Mouse (Mus musculus) embryonic facial prominence, embryonic 10.5 days (tissue): ENCODE measurements around the gene Spsb4. TPM values are rescaled to one million over a fixed set of nuclear protein-coding genes. Genes with fewer than 3 reads are reported as not detected.

Experiments used
- DNase-seq: peaks from one replicate; pipeline ENCODE4 v3.0.0-alpha.2; 2017; ENCODE audit warnings: low spot score
- H3K27ac ChIP-seq: fragments of 300-500 bp; sonication (generic); replicated peaks from 2 replicates; pipeline ENCODE4 v1.5.1; 2016; ENCODE audit warnings: mild to moderate bottlenecking
- H3K27me3 ChIP-seq: fragments of 300-500 bp; sonication (generic); replicated peaks from 2 replicates; pipeline ENCODE4 v1.6.1; 2016; ENCODE audit warnings: low read depth, mild to moderate bottlenecking; ENCODE audit not compliant: poor library complexity, severe bottlenecking
- H3K36me3 ChIP-seq: fragments of 300-500 bp; sonication (generic); replicated peaks from 2 replicates; pipeline ENCODE4 v1.6.1; 2016; ENCODE audit warnings: mild to moderate bottlenecking, moderate library complexity
- H3K4me1 ChIP-seq: fragments of 300-500 bp; sonication (generic); 2 replicates; pipeline ENCODE4 v1.6.1; 2016
- H3K4me3 ChIP-seq: fragments of 300-500 bp; sonication (generic); 2 replicates; pipeline ENCODE4 v1.5.1; 2016; ENCODE audit warnings: mild to moderate bottlenecking, moderate library complexity
- H3K9me3 ChIP-seq: fragments of 300-500 bp; sonication (generic); 2 replicates; pipeline ENCODE4 v1.6.1; 2016; ENCODE audit warnings: mild to moderate bottlenecking
- WGBS: fragments of 180-500 bp; shearing (Covaris S2); methylation state at CpG from one replicate; pipeline ENCODE4 v1.1.7; 2016; 5-methylcytosine and 5-hydroxymethylcytosine counted together
- polyA plus RNA-seq: library from polyadenylated mRNA; unstranded; fragments of >200 nt; fragmentation: Nextera tagmentation; extraction: Ambion mirVana; gene quantifications from 2 replicates; pipeline ENCODE4 v1.2.1, GENCODE M21; 2016

Gene Spsb4
- polyA plus RNA-seq, 1 experiment from 2014 or later = 102 TPM

DNA sequence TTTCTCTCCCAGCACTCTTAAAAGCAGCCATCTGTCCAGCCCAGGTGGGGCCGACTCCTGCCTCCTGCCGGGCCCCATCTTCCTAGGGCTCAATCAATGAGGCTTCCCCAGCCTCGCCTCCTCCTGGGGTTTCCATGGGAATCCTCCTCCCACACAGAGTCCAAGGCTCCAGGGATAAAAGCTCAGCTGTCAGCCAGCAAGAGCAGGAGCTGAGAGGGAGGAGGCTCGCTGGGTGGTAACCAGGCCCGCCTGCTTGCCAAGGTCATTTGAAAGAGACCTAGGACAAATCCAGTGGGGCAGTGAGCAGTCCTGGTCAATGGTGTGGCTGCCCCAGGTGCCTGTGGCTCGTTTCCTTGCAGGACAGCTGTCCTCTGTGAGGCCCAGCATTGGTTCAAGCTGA lies 5.5 kb downstream of the Spsb4 start:
- Histone ChIP-seq H3K27ac (peak overlapping the region; percentile 71), H3K4me1 (peaks cover 77% of the 10 kb centered on the region), H3K27me3 (peaks cover 9% of the 10 kb centered on the region), H3K36me3 (peaks cover 44% of the 10 kb centered on the region), H3K9me3 (no peaks in the 10 kb centered on the region), H3K4me3 (peak overlapping the region; percentile 8; the same call in 1 of the 2 replicates)
- 19% methylated on average over 6 of the region's 6 CpGs for WGBS
- peak; percentile 53 for DNase-seq

GRCm38 (mm10) chr9:97011454-97012195 lies 7.0 kb downstream of the Spsb4 start:
- H3K4me3 ChIP-seq = 0 out of 2 replicates have a peak overlapping the region, but pooled peaks have one; percentile 1
- H3K36me3 ChIP-seq = peaks cover 57% of the 10 kb centered on the region
- H3K27me3 ChIP-seq = peaks cover 4% of the 10 kb centered on the region
- WGBS = 58% methylated on average over 15 of the region's 15 CpGs
- DNase-seq = peak; percentile 23
- peaks cover 70% of the 10 kb centered on the region for H3K4me1 ChIP-seq
- H3K9me3 ChIP-seq = no peaks in the 10 kb centered on the region
- H3K27ac ChIP-seq = peak overlapping the region; percentile 31

- Histone ChIP-seq H3K27ac (0 out of 2 replicates have a peak overlapping the region, but pooled peaks have one; percentile 10), H3K36me3 (peaks cover 63% of the 10 kb centered on the region), H3K27me3 (no peaks in the 10 kb centered on the region), H3K4me1 (peaks cover 61% of the 10 kb centered on the region), H3K4me3 (no peak overlapping the region), H3K9me3 (no peaks in the 10 kb centered on the region)
- 85% methylated on average over 6 of the region's 6 CpGs for WGBS
- no peak for DNase-seq
Observed at GRCm38 (mm10) chr9:97010447-97010846, 8.2 kb downstream of the Spsb4 start.

DNA sequence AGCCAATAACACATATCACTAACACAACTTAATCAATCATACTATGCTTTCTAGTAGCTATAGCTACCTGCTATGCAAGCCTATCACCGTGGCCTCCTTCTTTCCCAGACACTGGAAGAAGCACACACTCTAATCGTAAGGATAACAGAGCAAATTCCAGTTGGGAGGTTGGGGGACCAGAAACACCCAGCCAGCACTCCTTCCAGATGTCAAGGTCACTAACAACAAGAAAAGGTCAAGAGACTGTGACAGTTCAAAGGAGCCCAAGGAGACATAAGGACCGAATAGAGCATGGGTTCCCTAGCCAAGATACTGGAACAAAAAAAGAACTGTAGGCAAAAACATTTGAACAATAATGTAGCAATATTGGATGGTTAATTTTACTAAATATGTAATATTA lies 13.9 kb downstream of the Spsb4 start:
- H3K27me3 ChIP-seq = no peaks in the 10 kb centered on the region
- H3K4me3 ChIP-seq = no peak overlapping the region
- WGBS = 28% methylated on average over 3 of the region's 3 CpGs
- H3K27ac ChIP-seq = no peak overlapping the region
- no peaks in the 10 kb centered on the region for H3K9me3 ChIP-seq
- DNase-seq = no peak
- peaks cover 45% of the 10 kb centered on the region for H3K36me3 ChIP-seq
- H3K4me1 ChIP-seq = peaks cover 51% of the 10 kb centered on the region

DNA sequence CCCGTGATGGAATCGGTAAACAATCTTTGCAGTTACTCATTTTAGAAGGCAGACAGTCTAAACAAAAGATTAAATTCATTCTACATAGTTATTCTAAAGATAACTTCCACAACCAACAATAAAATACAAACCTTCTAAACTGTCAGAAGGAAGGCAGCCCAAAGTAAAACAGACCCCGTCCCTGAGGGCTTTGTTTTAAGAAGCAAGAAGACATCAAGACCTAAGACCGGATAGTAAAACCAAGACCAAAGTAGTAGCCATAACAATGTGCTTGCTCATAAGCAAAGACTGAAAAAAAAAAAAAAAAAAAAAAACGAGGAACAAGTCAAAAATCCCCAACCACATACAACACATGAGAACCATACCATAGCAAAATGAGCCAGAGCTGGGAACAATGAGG lies 15.5 kb downstream of the Spsb4 start:
- Histone ChIP-seq H3K27ac (no peak overlapping the region), H3K36me3 (peaks cover 32% of the 10 kb centered on the region), H3K4me3 (no peak overlapping the region), H3K27me3 (no peaks in the 10 kb centered on the region), H3K4me1 (peaks cover 51% of the 10 kb centered on the region), H3K9me3 (no peaks in the 10 kb centered on the region)
- DNase-seq = no peak
- WGBS = 62% methylated on average over 5 of the region's 5 CpGs

GRCm38 (mm10) chr9:97002654-97003053 lies 16.0 kb downstream of the Spsb4 start:
- Histone ChIP-seq H3K27ac (peak overlapping the region; percentile 26; the same call in 1 of the 2 replicates), H3K4me1 (peaks cover 51% of the 10 kb centered on the region), H3K4me3 (no peak overlapping the region), H3K36me3 (peaks cover 31% of the 10 kb centered on the region), H3K27me3 (no peaks in the 10 kb centered on the region), H3K9me3 (no peaks in the 10 kb centered on the region)
- WGBS = 84% methylated on average over 8 of the region's 8 CpGs
- no peak for DNase-seq

DNA sequence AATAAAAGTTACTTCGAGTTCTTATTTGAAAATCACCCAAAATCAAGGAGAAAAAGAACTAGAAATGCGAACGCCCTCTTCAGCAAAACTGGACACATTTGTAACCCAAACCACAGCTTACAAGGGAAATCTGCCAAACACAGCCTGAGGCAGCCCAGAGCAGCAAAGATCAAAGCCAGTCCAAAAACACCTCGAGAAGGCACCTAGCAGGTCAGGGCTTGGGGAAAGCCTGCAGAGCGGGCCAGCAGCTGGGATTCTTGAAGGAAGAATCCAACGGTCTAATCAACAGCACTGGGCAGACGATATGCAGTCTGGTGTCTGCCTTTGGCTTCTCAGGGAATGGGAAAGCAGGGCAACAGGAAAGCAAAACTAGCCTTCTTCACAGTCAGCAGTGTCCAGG lies 16.6 kb downstream of the Spsb4 start:
- H3K9me3 ChIP-seq = no peaks in the 10 kb centered on the region
- peaks cover 31% of the 10 kb centered on the region for H3K36me3 ChIP-seq
- no peak overlapping the region for H3K4me3 ChIP-seq
- DNase-seq = peak; percentile 52
- no peaks in the 10 kb centered on the region for H3K27me3 ChIP-seq
- 55% methylated on average over 7 of the region's 7 CpGs for WGBS
- peak overlapping the region; percentile 26 for H3K27ac ChIP-seq
- H3K4me1 ChIP-seq = peaks cover 48% of the 10 kb centered on the region

DNA sequence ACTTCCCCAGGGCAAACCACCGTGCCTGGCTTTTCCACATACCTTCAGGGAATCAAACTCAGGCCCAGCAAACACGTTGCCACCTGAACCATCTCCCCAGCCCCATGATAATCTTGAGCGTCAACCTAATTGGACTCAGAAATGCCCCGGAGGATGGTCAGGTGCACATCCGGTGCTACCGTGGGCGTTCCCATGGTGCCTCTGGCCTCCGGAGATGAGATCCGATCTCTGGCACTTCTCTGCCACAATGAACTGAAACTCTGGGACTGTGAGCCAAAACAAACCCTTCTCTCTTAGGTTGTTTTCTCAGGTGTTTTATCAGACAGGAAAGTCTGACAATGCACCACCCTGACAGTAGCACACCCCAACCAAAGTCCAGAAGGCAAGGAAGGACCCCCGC lies 17.2 kb downstream of the Spsb4 start:
- WGBS = 73% methylated on average over 10 of the region's 10 CpGs
- Histone ChIP-seq H3K4me1 (peaks cover 46% of the 10 kb centered on the region), H3K4me3 (no peak overlapping the region), H3K27ac (no peak overlapping the region), H3K27me3 (no peaks in the 10 kb centered on the region), H3K9me3 (no peaks in the 10 kb centered on the region), H3K36me3 (peaks cover 34% of the 10 kb centered on the region)
- no peak for DNase-seq

DNA sequence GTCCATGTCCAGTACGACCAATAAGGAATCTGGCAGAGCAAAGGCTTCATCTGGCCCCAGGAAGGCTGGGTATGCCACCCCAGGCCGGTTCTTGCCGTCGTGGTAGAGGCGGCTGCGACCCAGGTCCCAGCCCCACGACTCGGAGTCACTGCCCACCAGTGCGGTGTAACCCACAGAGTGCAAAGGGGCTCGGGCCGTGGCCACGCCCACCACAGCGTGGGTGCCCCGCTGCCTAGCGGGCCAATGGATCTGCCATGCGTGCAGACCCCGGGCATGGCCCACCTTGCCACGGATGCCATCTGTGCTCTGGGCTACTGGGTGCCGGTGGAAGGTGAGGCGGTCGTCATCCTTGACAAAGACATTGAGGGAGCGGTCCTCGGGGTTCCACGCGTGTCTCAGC lies 22.9 kb downstream of the Spsb4 start:
- Histone ChIP-seq H3K27me3 (peaks cover 4% of the 10 kb centered on the region; the same call in 1 of the 2 replicates), H3K4me1 (peaks cover 48% of the 10 kb centered on the region), H3K36me3 (peaks cover 69% of the 10 kb centered on the region), H3K9me3 (no peaks in the 10 kb centered on the region), H3K27ac (no peak overlapping the region), H3K4me3 (no peak overlapping the region)
- 97% methylated on average over 25 of the region's 25 CpGs for WGBS
- DNase-seq = no peak

DNA sequence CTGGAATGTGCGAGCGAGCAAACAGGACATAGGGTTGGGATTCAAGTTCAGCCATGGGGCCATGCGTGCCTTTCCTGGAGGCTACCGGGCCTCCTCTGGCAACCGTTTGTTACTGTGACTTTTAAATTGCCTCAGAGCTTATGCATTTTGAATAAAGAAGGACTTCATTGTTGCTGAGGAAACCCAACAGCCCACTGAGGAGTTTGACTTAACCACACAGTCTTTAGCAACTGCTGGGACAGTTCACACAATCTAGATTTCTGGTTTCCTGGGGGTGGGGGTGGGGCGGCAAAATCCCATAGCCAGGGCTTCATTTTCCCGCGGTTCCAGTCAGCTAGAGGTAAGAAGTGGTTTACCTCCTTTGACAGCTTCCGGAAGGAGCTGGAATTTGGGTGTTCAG lies 23.9 kb downstream of the Spsb4 start:
- Histone ChIP-seq H3K36me3 (peaks cover 64% of the 10 kb centered on the region), H3K4me1 (peaks cover 56% of the 10 kb centered on the region), H3K9me3 (no peaks in the 10 kb centered on the region), H3K4me3 (no peak overlapping the region), H3K27me3 (peaks cover 4% of the 10 kb centered on the region; the same call in 1 of the 2 replicates), H3K27ac (no peak overlapping the region)
- DNase-seq = no peak
- 85% methylated on average over 9 of the region's 9 CpGs for WGBS

DNA sequence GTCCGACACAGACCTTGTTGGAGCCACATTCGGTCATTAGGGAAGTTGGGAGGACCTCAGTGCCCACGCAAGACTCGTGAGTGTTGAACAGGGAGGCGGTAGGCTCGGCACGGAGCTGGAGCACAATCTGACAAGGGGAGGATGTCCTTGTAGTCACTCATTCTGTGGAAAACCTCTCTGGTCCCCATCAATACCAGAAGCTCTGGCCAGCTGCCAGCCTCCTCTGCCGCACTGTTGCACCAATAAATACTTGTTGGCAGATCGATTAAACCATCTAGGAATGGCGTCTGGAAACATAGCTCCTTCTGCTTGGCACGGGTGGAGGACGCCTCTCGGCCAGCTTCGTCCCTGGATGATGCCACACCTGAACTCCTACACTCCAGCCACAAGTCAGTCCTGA lies 27.5 kb downstream of the Spsb4 start:
- H3K9me3 ChIP-seq = no peaks in the 10 kb centered on the region
- no peak overlapping the region for H3K4me3 ChIP-seq
- H3K36me3 ChIP-seq = peaks cover 56% of the 10 kb centered on the region
- peaks cover 9% of the 10 kb centered on the region; the same call in 1 of the 2 replicates for H3K27me3 ChIP-seq
- peaks cover 92% of the 10 kb centered on the region for H3K4me1 ChIP-seq
- peak overlapping the region; percentile 20; the same call in 1 of the 2 replicates for H3K27ac ChIP-seq
- DNase-seq = no peak
- WGBS = 87% methylated on average over 14 of the region's 14 CpGs

DNA sequence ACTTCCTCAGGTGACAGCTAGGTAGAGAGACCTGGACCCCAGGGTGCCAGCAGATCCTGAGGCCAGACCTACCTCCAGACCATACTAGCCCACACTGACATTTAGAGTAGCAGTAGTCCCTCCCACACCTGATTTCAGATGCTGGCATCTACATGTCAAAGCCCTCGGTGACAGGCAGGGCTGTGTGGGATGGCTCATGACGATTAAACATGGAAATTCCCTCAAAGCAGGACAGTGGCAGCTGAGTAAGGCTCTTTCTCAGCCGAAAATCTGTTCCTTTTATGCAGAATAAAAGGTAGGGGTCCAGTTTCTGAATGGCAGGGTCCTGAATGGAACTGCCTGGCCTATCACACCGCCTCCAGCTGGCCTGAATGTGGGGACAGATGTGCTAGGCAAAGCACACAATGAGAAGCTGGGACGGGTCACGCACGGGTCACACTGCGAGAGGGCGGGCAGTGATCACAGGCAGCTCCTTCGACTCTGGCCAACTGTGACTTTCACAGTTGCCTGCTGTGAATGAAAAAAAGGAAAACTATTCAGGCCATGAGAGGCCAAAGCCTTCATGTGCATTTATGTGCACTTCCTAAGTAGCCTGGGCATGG lies 29.2 kb downstream of the Spsb4 start:
- H3K4me3 ChIP-seq = no peak overlapping the region
- 17% methylated on average over 10 of the region's 10 CpGs for WGBS
- H3K27me3 ChIP-seq = peaks cover 9% of the 10 kb centered on the region; the same call in 1 of the 2 replicates
- H3K4me1 ChIP-seq = peaks cover 97% of the 10 kb centered on the region
- H3K36me3 ChIP-seq = peaks cover 50% of the 10 kb centered on the region
- peak overlapping the region; percentile 61 for H3K27ac ChIP-seq
- no peaks in the 10 kb centered on the region for H3K9me3 ChIP-seq
- DNase-seq = peak; percentile 80
